Mouse (Mus musculus) cerebellum, adult 2 months (tissue): Measurements from ENCODE around the gene Cgas.

Source experiments
- CTCF ChIP-seq: fragments of 200-500 bp; IDR thresholded peaks from 2 replicates; pipeline ENCODE4 v1.5.1; 2011; ENCODE audit warnings: low read depth, mild to moderate bottlenecking, control low read depth, low read length, moderate library complexity, borderline replicate concordance; ENCODE audit not compliant: insufficient read depth
- POLR2A ChIP-seq: fragments of 200-500 bp; IDR thresholded peaks from 2 replicates; pipeline ENCODE4 v1.6.1; 2011; ENCODE audit warnings: low read length, control low read depth, borderline replicate concordance; ENCODE audit not compliant: insufficient read depth

- no peak for TF ChIP-seq CTCF
- TF ChIP-seq POLR2A: no peak
These were observed 14.1 kb downstream of the Cgas start for GRCm38 (mm10) chr9:78428870-78429432.
